Mouse (Mus musculus) myocyte (in vitro differentiated cells): ENCODE data around the gene Gm853.

ENCODE experiments used
- E2F4 ChIP-seq: IDR thresholded peaks from one replicate; pipeline ENCODE4 v1.6.1; 2011; ENCODE audit warnings: mild to moderate bottlenecking, control low read depth, moderate library complexity; ENCODE audit not compliant: insufficient read depth
- MAX ChIP-seq: IDR thresholded peaks from one replicate; pipeline ENCODE4 v1.6.1; 2011; ENCODE audit warnings: low read depth, mild to moderate bottlenecking, control low read depth
- MYOD1 ChIP-seq, 3 experiments: IDR thresholded peaks; one replicate each; pipeline ENCODE4 v1.6.1; 2011; ENCODE audit warnings: control low read depth in 2 of 3, low read depth in 2 of 3, mild to moderate bottlenecking in 2 of 3, moderate library complexity in 1 of 3; ENCODE audit not compliant: insufficient read length in 2 of 3, control insufficient read depth in 1 of 3
- POLR2A ChIP-seq: IDR thresholded peaks from one replicate; pipeline ENCODE4 v1.6.1; 2011; ENCODE audit warnings: low read depth, mild to moderate bottlenecking, control low read depth, moderate library complexity; ENCODE audit not compliant: insufficient read length
- REST ChIP-seq: IDR thresholded peaks from one replicate; pipeline ENCODE4 v1.6.1; 2011; ENCODE audit warnings: mild to moderate bottlenecking, control low read depth, moderate library complexity; ENCODE audit not compliant: insufficient read depth, insufficient read length
- TCF3 ChIP-seq: IDR thresholded peaks from one replicate; pipeline ENCODE4 v1.6.1; 2011; ENCODE audit warnings: low read depth, control low read depth; ENCODE audit not compliant: insufficient read length
- USF1 ChIP-seq: IDR thresholded peaks from one replicate; pipeline ENCODE4 v1.6.1; 2011; ENCODE audit warnings: low read depth, mild to moderate bottlenecking, control low read depth, moderate library complexity

DNA sequence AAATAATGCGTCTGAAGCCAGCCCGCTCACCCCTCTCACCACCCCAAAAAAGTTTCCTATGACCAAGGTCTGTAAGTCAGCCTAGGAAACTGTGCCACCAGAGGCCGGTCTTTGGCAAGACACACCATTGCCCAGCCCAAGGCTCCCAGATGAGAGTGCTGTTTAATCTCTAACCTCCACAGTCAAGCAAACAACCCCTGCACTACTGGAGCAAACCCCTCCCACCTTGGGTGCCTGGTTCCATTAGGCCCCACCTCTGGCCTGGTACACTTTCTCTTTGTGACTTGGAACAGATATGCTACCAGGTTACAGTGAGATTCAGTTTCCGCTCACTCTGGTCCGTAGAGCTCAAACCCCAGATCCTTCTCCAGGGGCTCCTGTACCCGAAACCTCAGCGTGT is 44.9 kb upstream of the Gm853 start:
- no peak for TF ChIP-seq POLR2A
- no peak for TF ChIP-seq E2F4
- TF ChIP-seq USF1: no peak
- no peak for TF ChIP-seq MYOD1 (IDR thresholded peaks at IDR 0.05; ENCODE audit: control insufficient read depth in 1 of 3, insufficient read length in 2 of 3, low read depth in 2 of 3)
- TF ChIP-seq REST: no peak
- no peak for TF ChIP-seq TCF3
- TF ChIP-seq MAX: no peak
